Mouse (Mus musculus): ENCODE data around the gene Foxa3. TPM values are rescaled to one million over a fixed set of nuclear protein-coding genes. Genes with fewer than 3 reads are reported as not detected.
"Not testable (repeated sequence)": the region's sequence is repeated elsewhere in the genome, so short reads cannot be mapped to it uniquely, and the experiment has no call there.

The Foxa3 gene
- 25.3 and 26.6 TPM in 2 replicates for polyA plus RNA-seq (2016; fragmentation: Nextera tagmentation; extraction: Ambion mirVana)

DNA sequence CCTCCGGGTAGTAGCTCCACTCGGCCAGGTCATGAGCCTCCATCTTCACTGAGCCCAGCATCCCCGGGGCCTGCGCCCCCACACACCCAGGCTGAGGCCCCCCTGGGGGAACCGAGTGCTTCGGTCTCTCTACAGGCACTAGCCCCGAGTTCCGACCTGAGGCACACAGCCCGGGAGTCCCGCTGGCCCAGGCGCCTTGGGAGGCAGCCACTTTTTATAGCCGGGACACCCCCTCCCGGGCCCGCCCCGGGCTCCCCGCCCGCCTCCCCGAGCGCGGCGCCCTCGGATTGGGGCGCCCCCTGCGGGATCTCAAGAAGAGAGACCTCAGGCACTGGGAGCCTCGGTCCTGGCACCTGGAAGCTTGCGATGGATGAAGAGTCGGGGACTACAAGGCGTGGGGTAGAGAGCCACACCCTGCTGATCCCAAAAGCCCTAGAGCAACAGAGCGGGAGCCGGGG lies at the start of gene Foxa3:
Gene Foxa3, minus strand, starts transcription at position 182 of the 458 bp plus-strand sequence.
- peak within 1 kb of the TSS; percentile 76 for H3K27ac ChIP-seq

DNA sequence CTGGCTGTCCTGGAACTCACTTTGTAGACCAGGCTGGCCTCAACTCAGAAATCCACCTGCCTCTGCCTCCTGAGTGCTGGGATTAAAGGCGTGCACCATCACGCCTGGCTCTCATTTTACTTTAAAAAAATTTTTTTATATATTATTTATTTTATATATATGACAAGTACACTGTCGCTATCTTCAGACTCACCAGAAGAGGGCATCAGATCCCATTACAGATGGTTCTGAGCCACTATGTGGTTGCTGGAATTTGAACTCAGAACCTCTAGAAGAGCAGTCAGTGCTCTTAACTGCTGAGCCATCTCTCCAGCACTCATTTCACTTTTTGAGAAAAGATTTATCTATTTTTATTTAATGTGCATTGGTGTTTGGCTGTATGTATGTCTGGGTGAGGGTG lies 47.7 kb upstream of the Foxa3 start:
- H3K4me2 ChIP-seq; H3K9me3 ChIP-seq (replicated peaks); H3K4me3 ChIP-seq; H3K9ac ChIP-seq; ATAC-seq; H3K36me3 ChIP-seq; H3K27ac ChIP-seq: not testable (repeated sequence)
- WGBS (ENCODE audit: insufficient replicate concordance): 38% methylated on average over 3 of the region's 3 CpGs
- H3K4me1 ChIP-seq: peaks cover 18% of the 10 kb centered on the region
- peaks cover 58% of the 10 kb centered on the region for H3K27me3 ChIP-seq (replicated peaks)

More for the DNA sequence above, at the start of gene Foxa3:
- Histone ChIP-seq H3K9me3 (replicated peaks) (no peaks in the 10 kb centered on the region), H3K27me3 (replicated peaks) (peaks cover 50% of the 10 kb centered on the region), H3K9ac (peak within 1 kb of the TSS; percentile 96), H3K4me3 (peak within 1 kb of the TSS; percentile 94), H3K4me2 (peak within 1 kb of the TSS; percentile 81), H3K4me1 (peaks cover 42% of the 10 kb centered on the region), H3K36me3 (peaks cover 2% of the 10 kb centered on the region; the same call in 1 of the 2 replicates)
- WGBS (ENCODE audit: insufficient replicate concordance): 7% methylated on average over 29 of the region's 30 CpGs
- ATAC-seq: peak; percentile 35

GRCm38 (mm10) chr7:19069500-19069899 lies 46.2 kb upstream of the Foxa3 start:
- Histone ChIP-seq H3K9me3 (replicated peaks) (no peaks in the 10 kb centered on the region), H3K9ac (no peak overlapping the region), H3K4me3 (no peak overlapping the region), H3K4me1 (peaks cover 9% of the 10 kb centered on the region), H3K27me3 (replicated peaks) (peaks cover 73% of the 10 kb centered on the region), H3K27ac (no peak overlapping the region), H3K4me2 (no peak overlapping the region), H3K36me3 (no peaks in the 10 kb centered on the region)
- 34% methylated on average over 3 of the region's 3 CpGs for WGBS (ENCODE audit: insufficient replicate concordance)
- no peak for ATAC-seq

- Histone ChIP-seq H3K36me3 (no peaks in the 10 kb centered on the region), H3K27me3 (replicated peaks) (peaks cover 78% of the 10 kb centered on the region), H3K4me2 (no peak overlapping the region), H3K9ac (no peak overlapping the region), H3K4me3 (no peak overlapping the region), H3K4me1 (peaks cover 9% of the 10 kb centered on the region), H3K9me3 (replicated peaks) (no peaks in the 10 kb centered on the region), H3K27ac (no peak overlapping the region)
- WGBS (ENCODE audit: insufficient replicate concordance): 2% methylated on average over 2 of the region's 2 CpGs
- ATAC-seq: no peak
Measured at GRCm38 (mm10) chr7:19068707-19069106, 45.4 kb upstream of the Foxa3 start.

- no peak overlapping the region for H3K9ac ChIP-seq
- no peak overlapping the region for H3K4me2 ChIP-seq
- ATAC-seq: no peak
- 47% methylated on average over 13 of the region's 14 CpGs for WGBS (ENCODE audit: insufficient replicate concordance)
- H3K36me3 ChIP-seq: no peaks in the 10 kb centered on the region
- no peak overlapping the region for H3K27ac ChIP-seq
- peaks cover 9% of the 10 kb centered on the region for H3K4me1 ChIP-seq
- peaks cover 78% of the 10 kb centered on the region for H3K27me3 ChIP-seq (replicated peaks)
- H3K4me3 ChIP-seq: no peak overlapping the region
- no peaks in the 10 kb centered on the region for H3K9me3 ChIP-seq (replicated peaks)
Measured at GRCm38 (mm10) chr7:19067935-19068334, 44.6 kb upstream of the Foxa3 start.

GRCm38 (mm10) chr7:19067063-19067462 lies 43.7 kb upstream of the Foxa3 start:
- 27% methylated on average over 14 of the region's 14 CpGs for WGBS (ENCODE audit: insufficient replicate concordance)
- ATAC-seq: no peak
- Histone ChIP-seq H3K4me2 (no peak overlapping the region), H3K4me3 (no peak overlapping the region), H3K36me3 (no peaks in the 10 kb centered on the region), H3K4me1 (peaks cover 9% of the 10 kb centered on the region), H3K27me3 (replicated peaks) (peaks cover 73% of the 10 kb centered on the region), H3K27ac (no peak overlapping the region), H3K9ac (no peak overlapping the region), H3K9me3 (replicated peaks) (no peaks in the 10 kb centered on the region)

- H3K4me2 ChIP-seq: no peak overlapping the region
- WGBS (ENCODE audit: insufficient replicate concordance): 37% methylated on average over 13 of the region's 13 CpGs
- H3K36me3 ChIP-seq: no peaks in the 10 kb centered on the region
- ATAC-seq: no peak
- H3K9ac ChIP-seq: no peak overlapping the region
- no peaks in the 10 kb centered on the region for H3K9me3 ChIP-seq (replicated peaks)
- peaks cover 68% of the 10 kb centered on the region for H3K27me3 ChIP-seq (replicated peaks)
- peaks cover 9% of the 10 kb centered on the region for H3K4me1 ChIP-seq
- H3K27ac ChIP-seq: no peak overlapping the region
- no peak overlapping the region for H3K4me3 ChIP-seq
Measured at GRCm38 (mm10) chr7:19065896-19066295, 42.6 kb upstream of the Foxa3 start.

GRCm38 (mm10) chr7:19057405-19057804 lies 34.1 kb upstream of the Foxa3 start:
- H3K9ac ChIP-seq: no peak overlapping the region
- H3K27ac ChIP-seq: no peak overlapping the region
- no peak for ATAC-seq
- no peaks in the 10 kb centered on the region for H3K4me1 ChIP-seq
- no peaks in the 10 kb centered on the region for H3K9me3 ChIP-seq (replicated peaks)
- H3K4me2 ChIP-seq: no peak overlapping the region
- H3K4me3 ChIP-seq: no peak overlapping the region
- peaks cover 30% of the 10 kb centered on the region for H3K36me3 ChIP-seq
- 65% methylated on average over 10 of the region's 10 CpGs for WGBS (ENCODE audit: insufficient replicate concordance)
- H3K27me3 ChIP-seq (replicated peaks): peaks cover 5% of the 10 kb centered on the region; the same call in 1 of the 2 replicates

GRCm38 (mm10) chr7:19055108-19055507 lies 31.8 kb upstream of the Foxa3 start:
- Histone ChIP-seq H3K4me2 (no peak overlapping the region), H3K9me3 (replicated peaks) (no peaks in the 10 kb centered on the region), H3K27ac (no peak overlapping the region), H3K27me3 (replicated peaks) (no peaks in the 10 kb centered on the region; the same call in 1 of the 2 replicates), H3K36me3 (peaks cover 53% of the 10 kb centered on the region), H3K4me3 (no peak overlapping the region), H3K9ac (no peak overlapping the region), H3K4me1 (no peaks in the 10 kb centered on the region)
- WGBS (ENCODE audit: insufficient replicate concordance): 83% methylated on average over 8 of the region's 8 CpGs
- no peak for ATAC-seq

GRCm38 (mm10) chr7:19054777-19055076 lies 31.4 kb upstream of the Foxa3 start:
- Histone ChIP-seq H3K4me1 (no peaks in the 10 kb centered on the region), H3K27ac (no peak overlapping the region), H3K27me3 (replicated peaks) (no peaks in the 10 kb centered on the region; the same call in 1 of the 2 replicates), H3K4me2 (no peak overlapping the region), H3K9me3 (replicated peaks) (no peaks in the 10 kb centered on the region), H3K4me3 (no peak overlapping the region), H3K36me3 (peaks cover 57% of the 10 kb centered on the region), H3K9ac (no peak overlapping the region)
- no peak for ATAC-seq
- WGBS (ENCODE audit: insufficient replicate concordance): 79% methylated on average over 9 of the region's 9 CpGs

- Histone ChIP-seq H3K9me3 (replicated peaks) (no peaks in the 10 kb centered on the region), H3K27ac (no peak within 1 kb of the TSS), H3K4me1 (no peaks in the 10 kb centered on the region), H3K4me2 (no peak within 1 kb of the TSS), H3K27me3 (replicated peaks) (no peaks in the 10 kb centered on the region; the same call in 1 of the 2 replicates), H3K36me3 (peaks cover 62% of the 10 kb centered on the region), H3K9ac (no peak within 1 kb of the TSS), H3K4me3 (no peak within 1 kb of the TSS)
- ATAC-seq: peak; percentile 28; the same call in 1 of the 2 replicates
- 60% methylated on average over 33 of the region's 33 CpGs for WGBS (ENCODE audit: insufficient replicate concordance)
Measured at GRCm38 (mm10) chr7:19054047-19054776, 30.9 kb upstream of the Foxa3 start, which contains the start of gene Rsph6a. Gene Rsph6a (plus strand): TSS chr7:19054690.

DNA sequence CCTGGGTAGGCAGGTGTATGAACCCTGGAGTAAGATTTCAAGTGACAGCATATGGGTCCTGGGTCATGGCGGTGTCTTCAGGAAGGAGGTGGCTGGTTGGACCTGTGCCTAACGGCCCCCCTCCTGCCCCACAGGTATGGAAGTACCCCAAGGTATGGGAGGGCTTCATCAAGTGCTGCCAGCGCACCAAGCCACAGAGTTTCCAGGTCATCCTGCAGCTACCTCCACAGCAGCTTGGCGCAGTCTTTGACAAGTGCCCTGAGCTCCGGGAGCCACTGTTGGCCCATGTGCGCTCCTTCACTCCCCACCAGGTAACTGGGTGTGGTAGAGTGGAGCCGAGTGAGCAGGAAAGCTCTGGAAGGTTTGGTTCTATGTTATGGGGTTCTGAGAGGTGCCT lies 29.8 kb upstream of the Foxa3 start:
- Histone ChIP-seq H3K4me3 (no peak overlapping the region), H3K27ac (no peak overlapping the region), H3K4me1 (no peaks in the 10 kb centered on the region), H3K9ac (no peak overlapping the region), H3K36me3 (peaks cover 73% of the 10 kb centered on the region), H3K27me3 (replicated peaks) (no peaks in the 10 kb centered on the region; the same call in 1 of the 2 replicates), H3K9me3 (replicated peaks) (no peaks in the 10 kb centered on the region), H3K4me2 (no peak overlapping the region)
- WGBS (ENCODE audit: insufficient replicate concordance): 85% methylated on average over 7 of the region's 7 CpGs
- ATAC-seq: no peak
